Mouse (Mus musculus) myocyte (in vitro differentiated cells): ENCODE data around the gene Cysrt1. TPM values are rescaled to one million over a fixed set of nuclear protein-coding genes. Genes with fewer than 3 reads are reported as not detected.

Experiments
- H3K27me3 ChIP-seq: one replicate; pipeline ENCODE4 v1.6.1; 2011; ENCODE audit not compliant: control insufficient read depth, insufficient read depth, insufficient read length
- H3K36me3 ChIP-seq: one replicate; pipeline ENCODE4 v1.6.1; 2011; ENCODE audit not compliant: control insufficient read depth, insufficient read depth
- H3K4me2 ChIP-seq: one replicate; pipeline ENCODE4 v1.6.1; 2011; ENCODE audit warnings: low read depth, control low read depth
- H3K4me3 ChIP-seq: one replicate; pipeline ENCODE4 v1.5.1; 2011; ENCODE audit warnings: mild to moderate bottlenecking, control low read depth, moderate library complexity
- H3K79me2 ChIP-seq: one replicate; pipeline ENCODE4 v1.6.1; 2011; ENCODE audit not compliant: control insufficient read depth, insufficient read depth
- H3ac ChIP-seq: one replicate; pipeline ENCODE4 v1.6.1; 2011; ENCODE audit not compliant: control insufficient read depth, insufficient read length
- CEBPB ChIP-seq: IDR thresholded peaks from 2 replicates; pipeline ENCODE4 v1.6.1; 2011; ENCODE audit warnings: mild to moderate bottlenecking, moderate library complexity; ENCODE audit not compliant: poor library complexity, insufficient read depth, severe bottlenecking
- E2F4 ChIP-seq: IDR thresholded peaks from one replicate; pipeline ENCODE4 v1.6.1; 2011; ENCODE audit warnings: mild to moderate bottlenecking, control low read depth, moderate library complexity; ENCODE audit not compliant: insufficient read depth
- MAX ChIP-seq: IDR thresholded peaks from one replicate; pipeline ENCODE4 v1.6.1; 2011; ENCODE audit warnings: low read depth, mild to moderate bottlenecking, control low read depth
- MYOD1 ChIP-seq, 3 experiments: IDR thresholded peaks; one replicate each; pipeline ENCODE4 v1.6.1; 2011; ENCODE audit warnings: control low read depth in 2 of 3, low read depth in 2 of 3, mild to moderate bottlenecking in 2 of 3, moderate library complexity in 1 of 3; ENCODE audit not compliant: insufficient read length in 2 of 3, control insufficient read depth in 1 of 3
- MYOG ChIP-seq, 3 experiments: IDR thresholded peaks; one replicate each; pipeline ENCODE4 v1.6.1; 2011; ENCODE audit warnings: control low read depth in 2 of 3, low read depth in 2 of 3, mild to moderate bottlenecking in 2 of 3; ENCODE audit not compliant: insufficient read length in 2 of 3, control insufficient read depth in 1 of 3, insufficient read depth in 1 of 3
- POLR2A ChIP-seq: IDR thresholded peaks from one replicate; pipeline ENCODE4 v1.6.1; 2011; ENCODE audit warnings: low read depth, mild to moderate bottlenecking, control low read depth, moderate library complexity; ENCODE audit not compliant: insufficient read length
- POLR2AphosphoS2 ChIP-seq: IDR thresholded peaks from one replicate; pipeline ENCODE4 v1.6.1; 2011; ENCODE audit warnings: low read depth, control low read depth; ENCODE audit not compliant: insufficient read length
- REST ChIP-seq: IDR thresholded peaks from one replicate; pipeline ENCODE4 v1.6.1; 2011; ENCODE audit warnings: mild to moderate bottlenecking, control low read depth, moderate library complexity; ENCODE audit not compliant: insufficient read depth, insufficient read length
- SRF ChIP-seq: IDR thresholded peaks from one replicate; pipeline ENCODE4 v1.6.1; 2011; ENCODE audit warnings: low read depth; ENCODE audit not compliant: control insufficient read depth, insufficient read length
- TCF12 ChIP-seq: IDR thresholded peaks from one replicate; pipeline ENCODE4 v1.6.1; 2011; ENCODE audit warnings: mild to moderate bottlenecking, control low read depth; ENCODE audit not compliant: poor library complexity, insufficient read depth, severe bottlenecking
- TCF3 ChIP-seq: IDR thresholded peaks from one replicate; pipeline ENCODE4 v1.6.1; 2011; ENCODE audit warnings: low read depth, control low read depth; ENCODE audit not compliant: insufficient read length
- USF1 ChIP-seq: IDR thresholded peaks from one replicate; pipeline ENCODE4 v1.6.1; 2011; ENCODE audit warnings: low read depth, mild to moderate bottlenecking, control low read depth, moderate library complexity
- polyA plus RNA-seq: library from polyadenylated mRNA; unstranded; fragments of >200 nt; fragmentation: generic; extraction: Trizol; gene quantifications from one replicate; pipeline ENCODE4 v1.2.1, GENCODE M21; 2012; ENCODE audit warnings: missing spikeins

The Cysrt1 gene
- polyA plus RNA-seq, 1 experiment: not detected

GRCm38 (mm10) chr2:25264286-25264660, 22.0 kb upstream of the Cysrt1 start:
- H3K4me3 ChIP-seq: peak overlapping the region; percentile 28
- no peak overlapping the region for H3ac ChIP-seq
- H3K27me3 ChIP-seq: no peaks in the 10 kb centered on the region
- no peaks in the 10 kb centered on the region for H3K36me3 ChIP-seq
- TF ChIP-seq SRF (no peak), MYOG (IDR thresholded peaks at IDR 0.05; ENCODE audit: control insufficient read depth in 1 of 3, insufficient read depth in 1 of 3, insufficient read length in 2 of 3, low read depth in 2 of 3) (no peak)
- H3K79me2 ChIP-seq: no peaks in the 10 kb centered on the region
- H3K4me2 ChIP-seq: peak overlapping the region; percentile 77

GRCm38 (mm10) chr2:25263623-25264285, 21.5 kb upstream of the Cysrt1 start:
- Histone ChIP-seq H3ac (peak overlapping the region; percentile 18), H3K36me3 (no peaks in the 10 kb centered on the region), H3K79me2 (no peaks in the 10 kb centered on the region), H3K27me3 (no peaks in the 10 kb centered on the region), H3K4me2 (peak overlapping the region; percentile 77), H3K4me3 (peak overlapping the region; percentile 28)
- TF ChIP-seq E2F4 (no peak), POLR2AphosphoS2 (no peak), TCF3 (no peak), MYOD1 (IDR thresholded peaks at IDR 0.05; ENCODE audit: control insufficient read depth in 1 of 3, insufficient read length in 2 of 3, low read depth in 2 of 3) (no peak), CEBPB (no peak), TCF12 (no peak), MYOG (IDR thresholded peaks at IDR 0.05; ENCODE audit: control insufficient read depth in 1 of 3, insufficient read depth in 1 of 3, insufficient read length in 2 of 3, low read depth in 2 of 3) (no peak)

GRCm38 (mm10) chr2:25262795-25263622, 20.8 kb upstream of the Cysrt1 start:
- Histone ChIP-seq H3K36me3 (no peaks in the 10 kb centered on the region), H3K4me2 (peak overlapping the region; percentile 77), H3ac (peak overlapping the region; percentile 18), H3K79me2 (no peaks in the 10 kb centered on the region), H3K4me3 (peak overlapping the region; percentile 28), H3K27me3 (no peaks in the 10 kb centered on the region)
- peak in 1 of 3 experiments; percentile 24 for TF ChIP-seq MYOD1 (IDR thresholded peaks at IDR 0.05; ENCODE audit: control insufficient read depth in 1 of 3, insufficient read length in 2 of 3, low read depth in 2 of 3)
- no peak for TF ChIP-seq POLR2A

- Histone ChIP-seq H3K79me2 (no peaks in the 10 kb centered on the region), H3ac (peak within 1 kb of the TSS; percentile 18), H3K4me3 (peak within 1 kb of the TSS; percentile 28), H3K27me3 (no peaks in the 10 kb centered on the region), H3K4me2 (peak within 1 kb of the TSS; percentile 90), H3K36me3 (no peaks in the 10 kb centered on the region)
- TF ChIP-seq POLR2A: peak; percentile 65
- TF ChIP-seq USF1: no peak
- TF ChIP-seq REST: no peak
- TF ChIP-seq SRF: peak; percentile 25
- peak; percentile 31 for TF ChIP-seq POLR2AphosphoS2
These were observed 20.1 kb upstream of the Cysrt1 start, which contains the start of gene Tprn for GRCm38 (mm10) chr2:25262291-25262767. TSS of gene Tprn (plus strand) at chr2:25262618.

GRCm38 (mm10) chr2:25261870-25262269, 19.6 kb upstream of the Cysrt1 start:
- Histone ChIP-seq H3ac (no peak overlapping the region), H3K4me2 (peak overlapping the region; percentile 90), H3K36me3 (no peaks in the 10 kb centered on the region), H3K79me2 (no peaks in the 10 kb centered on the region), H3K4me3 (peak overlapping the region; percentile 28), H3K27me3 (no peaks in the 10 kb centered on the region)
- TF ChIP-seq TCF12: no peak
- no peak for TF ChIP-seq USF1
- no peak for TF ChIP-seq REST
- no peak for TF ChIP-seq CEBPB
- TF ChIP-seq MYOG (IDR thresholded peaks at IDR 0.05; ENCODE audit: control insufficient read depth in 1 of 3, insufficient read depth in 1 of 3, insufficient read length in 2 of 3, low read depth in 2 of 3): no peak
- TF ChIP-seq MAX: no peak
- no peak for TF ChIP-seq MYOD1 (IDR thresholded peaks at IDR 0.05; ENCODE audit: control insufficient read depth in 1 of 3, insufficient read length in 2 of 3, low read depth in 2 of 3)
